Mouse (Mus musculus): ENCODE measurements around the gene 9130409I23Rik. TPM values are rescaled to one million over a fixed set of nuclear protein-coding genes. Genes with fewer than 3 reads are reported as not detected.
"Not testable (repeated sequence)": the region's sequence is repeated elsewhere in the genome, so short reads cannot be mapped to it uniquely, and the experiment has no call there.

Gene 9130409I23Rik
- total RNA-seq, 4 experiments from 2014 or later = not detected

- DNase-seq (ENCODE audit: low spot score in 2 of 2) = not testable (repeated sequence)
Observed at GRCm38 (mm10) chr1:181035015-181035778, 15.8 kb upstream of the 9130409I23Rik start.

- DNase-seq (ENCODE audit: low spot score in 2 of 2) = no peak
Observed at GRCm38 (mm10) chr1:181037623-181038022, 13.4 kb upstream of the 9130409I23Rik start.

GRCm38 (mm10) chr1:181039652-181040051, 11.4 kb upstream of the 9130409I23Rik start:
- no peak for DNase-seq (ENCODE audit: low spot score in 2 of 2)

GRCm38 (mm10) chr1:181047520-181047919, 3.5 kb upstream of the 9130409I23Rik start:
- no peak for DNase-seq (ENCODE audit: low spot score in 2 of 2)

GRCm38 (mm10) chr1:181049328-181049842, 1.7 kb upstream of the 9130409I23Rik start:
- DNase-seq (ENCODE audit: low spot score in 2 of 2) = no peak

- DNase-seq (ENCODE audit: low spot score in 2 of 2) = no peak
Observed at GRCm38 (mm10) chr1:181052898-181053297, 1.9 kb downstream of the 9130409I23Rik start.

GRCm38 (mm10) chr1:181061784-181062485, 10.9 kb downstream of the 9130409I23Rik start:
- no peak for DNase-seq (ENCODE audit: low spot score in 2 of 2)

GRCm38 (mm10) chr1:181063991-181064390, 13.0 kb downstream of the 9130409I23Rik start:
- no peak for DNase-seq (ENCODE audit: low spot score in 2 of 2)

- no peak for DNase-seq (ENCODE audit: low spot score in 2 of 2)
Observed at GRCm38 (mm10) chr1:181064648-181065047, 13.6 kb downstream of the 9130409I23Rik start.

GRCm38 (mm10) chr1:181068344-181068743, 17.3 kb downstream of the 9130409I23Rik start:
- no peak for DNase-seq (ENCODE audit: low spot score in 2 of 2)

- peak in 1 of 2 experiments; percentile 17 for DNase-seq (ENCODE audit: low spot score in 2 of 2)
Observed at GRCm38 (mm10) chr1:181069671-181070070, 18.6 kb downstream of the 9130409I23Rik start.

GRCm38 (mm10) chr1:181073075-181073474, 22.0 kb downstream of the 9130409I23Rik start:
- no peak for DNase-seq (ENCODE audit: low spot score in 2 of 2)

GRCm38 (mm10) chr1:181084021-181084420, 33.0 kb downstream of the 9130409I23Rik start:
- no peak for DNase-seq (ENCODE audit: low spot score in 2 of 2)

GRCm38 (mm10) chr1:181090048-181090447, 39.0 kb downstream of the 9130409I23Rik start:
- no peak for DNase-seq (ENCODE audit: low spot score in 2 of 2)

Other genes starting within 250 kb of the 9130409I23Rik start
- gene H3f3a, start 237.3 kb upstream of the 9130409I23Rik start, total RNA-seq (2022) = 100 to 1,000 TPM; 259 to 296 (median 268) TPM
- gene Sde2, start 200.1 kb upstream of the 9130409I23Rik start, total RNA-seq (2022) = 10 to 100 TPM; 18.7 to 23.4 (median 21.9) TPM
- 1 to 10 TPM in 1 of 4 experiments, under 1 TPM in 3; 0.20 to 1.2 (median 0.58) TPM for gene Lefty2, start 158.1 kb upstream of the 9130409I23Rik start, total RNA-seq (2022)
- 10 to 100 TPM; 26.3 to 29.3 (median 28.5) TPM for gene Pycr2, start 146.9 kb upstream of the 9130409I23Rik start, total RNA-seq (2022)
- gene Lefty1, start 116.2 kb upstream of the 9130409I23Rik start, total RNA-seq (2022) = under 1 TPM; 0.22 to 0.70 (median 0.49) TPM
- 10 to 100 TPM; 26.8 to 31.9 (median 30.4) TPM for gene Tmem63a, start 108.9 kb upstream of the 9130409I23Rik start, total RNA-seq (2022)
- 10 to 100 TPM; 36.8 to 45.6 (median 41.1) TPM for gene Ephx1, start 30.3 kb upstream of the 9130409I23Rik start, total RNA-seq (2022)
- 10 to 100 TPM; 25.5 to 29.4 (median 27.0) TPM for gene Nvl, start 93.0 kb downstream of the 9130409I23Rik start, total RNA-seq (2022)
- 10 to 100 TPM; 27.7 to 37.0 (median 29.8) TPM for gene Cnih4, start 93.5 kb downstream of the 9130409I23Rik start, total RNA-seq (2022)
- gene Wdr26, start 160.8 kb downstream of the 9130409I23Rik start, total RNA-seq (2022) = 100 to 1,000 TPM in 1 of 4 experiments, 10 to 100 TPM in 3; 93.7 to 102 (median 95.1) TPM